Mouse (Mus musculus) CD4-positive helper T cell, adult 2 months (primary cell): ENCODE measurements at regions not wholly inside any gene's neighbourhood (a gene's known extent, or its start where the extent isn't known, plus 50 kb on each side); places are given as distances from the start of the nearest gene placed in this dataset.
"Not testable (repeated sequence)": the region's sequence is repeated elsewhere in the genome, so short reads cannot be mapped to it uniquely, and the experiment has no call there.

Source experiments
- DNase-seq: peaks from one replicate; pipeline ENCODE4 v3.0.0-alpha.2; 2012; ENCODE audit warnings: low read depth, missing footprints, low spot score

DNA sequence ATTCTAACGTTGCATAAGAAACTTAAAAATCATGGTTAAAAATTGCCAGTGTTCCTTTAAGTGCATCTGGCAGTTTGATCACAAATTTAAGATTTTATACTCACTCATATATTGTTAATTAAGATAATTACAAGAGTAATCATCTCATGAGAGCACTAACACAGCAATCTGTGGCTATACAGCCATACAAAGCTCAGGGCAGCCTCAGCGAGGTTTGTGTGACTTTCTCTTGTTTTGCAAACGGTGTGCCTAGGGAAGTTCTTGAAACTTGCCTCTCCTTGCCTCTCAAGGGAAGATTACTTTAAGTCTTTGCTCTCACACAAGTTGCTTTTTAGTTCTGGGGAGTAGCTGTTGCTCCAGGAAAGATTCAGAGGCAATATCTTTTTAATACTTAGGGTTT, 58.1 kb upstream of the Slc1a4 start:
- DNase-seq: no peak

DNA sequence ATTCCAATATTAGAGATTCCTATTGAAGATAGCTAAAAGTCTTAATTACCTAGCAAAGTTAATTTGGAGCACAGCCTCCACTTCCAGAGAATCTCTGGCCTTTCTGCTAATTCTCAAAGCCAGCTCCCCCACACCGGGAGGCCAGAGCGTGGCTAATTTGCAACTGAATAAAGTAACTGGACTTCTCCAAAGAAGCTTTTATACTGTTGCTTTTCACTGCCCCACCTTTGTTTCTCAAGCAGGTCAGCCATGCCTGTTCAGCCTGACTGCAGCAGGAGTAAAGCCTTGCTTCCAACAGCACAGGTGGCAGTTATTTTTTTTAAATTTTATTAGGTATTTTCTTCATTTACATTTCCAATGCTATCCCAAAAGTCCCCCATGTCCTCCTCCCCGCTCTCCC, 60.8 kb upstream of the Slc1a4 start:
- not testable (repeated sequence) for DNase-seq

DNA sequence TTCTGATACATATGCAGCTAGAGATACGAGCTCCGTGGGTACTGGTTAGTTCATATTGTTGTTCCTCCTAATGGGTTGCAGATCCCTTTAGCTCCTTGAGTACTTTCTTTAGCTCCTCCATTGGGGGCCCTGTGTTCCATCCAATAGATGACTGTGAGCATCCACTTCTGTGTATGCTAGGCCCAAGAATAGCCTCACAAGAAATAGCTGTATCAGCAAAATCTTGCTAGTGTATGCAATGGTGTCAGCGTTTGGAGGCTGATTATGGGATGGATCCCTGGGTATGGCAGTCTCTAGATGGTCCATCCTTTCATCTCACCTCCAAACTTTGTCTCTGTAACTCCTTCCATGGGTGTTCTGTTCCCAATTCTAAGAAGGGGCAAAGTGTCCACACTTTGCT, 61.3 kb upstream of the Slc1a4 start:
- not testable (repeated sequence) for DNase-seq

- no peak for DNase-seq
These were observed 63.3 kb upstream of the Slc1a4 start for GRCm38 (mm10) chr11:20395848-20396203.

DNA sequence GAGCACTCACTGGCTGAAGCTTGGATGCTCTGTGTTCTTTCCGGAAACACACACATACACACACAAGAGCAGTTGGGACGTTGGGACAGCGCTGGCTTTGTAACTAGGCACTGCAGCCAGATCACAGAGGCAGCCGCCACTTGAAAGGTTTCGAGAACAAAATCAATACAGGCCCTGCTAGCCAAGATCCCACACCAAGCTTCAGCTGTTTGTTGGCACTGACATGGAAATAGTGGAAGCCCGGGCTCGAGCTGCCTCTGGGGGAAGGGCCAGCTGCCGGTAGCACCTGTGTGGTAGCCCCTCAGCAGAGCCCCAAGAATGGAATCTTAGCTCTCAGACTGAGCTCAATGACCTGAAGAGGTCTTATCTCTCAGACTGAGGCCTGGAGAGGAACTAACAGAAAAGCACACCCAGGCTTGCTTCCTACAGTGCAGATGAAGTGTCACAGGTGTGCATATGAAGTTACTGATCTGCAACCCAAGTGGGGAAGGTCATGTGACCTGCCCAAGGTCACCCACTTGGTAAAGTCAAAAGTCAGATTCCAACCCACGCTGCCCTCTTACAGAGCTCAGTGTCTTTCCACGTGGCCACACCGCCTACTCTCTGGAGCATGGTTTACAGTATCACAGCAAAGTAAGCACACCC, 63.8 kb upstream of the Slc1a4 start:
- no peak for DNase-seq

DNA sequence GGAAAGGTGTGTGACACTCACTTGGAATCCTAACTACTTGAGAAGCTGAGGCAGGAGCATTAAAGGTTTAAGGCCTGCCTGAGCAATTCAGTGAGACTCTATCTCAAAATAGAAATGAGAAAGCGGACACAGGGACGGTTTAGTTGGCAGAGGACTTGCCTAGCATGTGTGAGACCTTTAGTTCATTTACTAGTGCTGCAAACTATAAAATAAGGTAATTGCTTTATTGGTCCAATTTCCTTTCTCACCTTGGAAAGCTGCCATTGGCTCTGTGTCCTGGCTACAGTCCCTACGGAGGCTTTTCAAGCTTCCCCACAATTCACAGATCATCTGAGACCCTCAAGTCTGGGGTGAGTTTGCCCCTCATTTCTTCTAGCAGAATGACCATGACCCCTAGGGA, 64.4 kb upstream of the Slc1a4 start:
- no peak for DNase-seq

GRCm38 (mm10) chr11:20400302-20401234, 68.1 kb upstream of the Slc1a4 start:
- peak; percentile 37 for DNase-seq

DNA sequence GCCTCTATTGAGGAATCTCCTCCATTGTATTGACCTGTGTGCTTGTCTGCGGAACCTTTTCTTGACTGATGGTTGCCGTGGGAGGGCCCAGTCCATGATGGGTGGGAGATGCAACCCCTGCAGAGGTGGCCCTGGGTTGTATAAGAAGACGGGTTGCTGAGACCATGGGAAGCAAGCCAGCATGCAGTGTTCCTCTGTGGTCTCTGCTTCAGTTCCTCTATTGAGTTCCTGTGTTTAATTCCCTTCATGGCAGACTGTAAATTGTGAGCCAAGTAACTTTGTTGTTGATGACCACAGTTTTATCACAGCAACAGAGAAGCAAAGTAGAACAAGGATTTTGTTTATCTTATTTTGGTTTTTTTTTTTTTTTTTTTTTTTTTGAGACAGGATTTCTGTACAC, 70.9 kb upstream of the Slc1a4 start:
- DNase-seq: no peak

GRCm38 (mm10) chr11:20404476-20404875, 72.0 kb upstream of the Slc1a4 start:
- no peak for DNase-seq

DNA sequence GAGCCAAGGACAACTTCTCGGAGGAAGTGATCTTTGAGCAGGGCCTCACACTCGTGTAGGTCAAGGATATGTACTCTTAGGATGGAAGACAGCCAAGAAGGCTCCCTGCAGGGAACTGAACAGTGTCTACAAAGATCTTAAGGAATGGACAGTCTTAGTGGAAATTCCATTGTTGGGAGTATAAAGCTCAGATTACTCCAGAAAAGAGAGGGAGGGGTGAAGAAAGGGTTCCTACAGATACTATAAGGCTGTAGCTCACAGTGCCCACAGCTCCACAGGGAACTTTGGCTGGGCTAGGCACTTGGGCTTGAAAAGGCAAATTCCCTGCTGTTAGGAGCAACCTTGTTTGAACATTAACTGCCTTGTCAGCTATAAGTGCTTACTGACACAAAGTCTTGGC, 85.6 kb upstream of the Slc1a4 start:
- no peak for DNase-seq

DNA sequence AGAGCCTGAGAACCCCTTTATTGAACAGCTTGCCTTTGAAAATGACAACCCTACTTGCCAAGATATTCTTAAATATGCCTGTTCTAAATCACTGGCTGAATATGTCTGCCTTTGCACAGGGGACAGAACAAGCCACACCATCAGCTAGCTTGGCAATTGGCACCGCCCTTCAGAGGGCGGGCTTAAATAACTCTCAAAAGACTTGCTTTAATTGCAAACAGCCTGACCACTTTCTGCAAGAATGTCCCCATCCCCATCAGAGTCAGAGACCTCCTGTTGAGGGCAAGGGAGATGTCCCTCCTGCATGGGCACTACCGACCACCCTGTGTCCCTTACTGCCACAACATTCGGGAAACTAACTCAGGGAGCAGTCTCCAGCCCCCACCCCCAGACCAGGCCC, 88.4 kb upstream of the Slc1a4 start:
- no peak for DNase-seq

GRCm38 (mm10) chr11:20436057-20436456, 103.5 kb upstream of the Slc1a4 start:
- no peak for DNase-seq

GRCm38 (mm10) chr11:20442476-20442875, 100.6 kb upstream of the Sertad2 start:
- DNase-seq: no peak

DNA sequence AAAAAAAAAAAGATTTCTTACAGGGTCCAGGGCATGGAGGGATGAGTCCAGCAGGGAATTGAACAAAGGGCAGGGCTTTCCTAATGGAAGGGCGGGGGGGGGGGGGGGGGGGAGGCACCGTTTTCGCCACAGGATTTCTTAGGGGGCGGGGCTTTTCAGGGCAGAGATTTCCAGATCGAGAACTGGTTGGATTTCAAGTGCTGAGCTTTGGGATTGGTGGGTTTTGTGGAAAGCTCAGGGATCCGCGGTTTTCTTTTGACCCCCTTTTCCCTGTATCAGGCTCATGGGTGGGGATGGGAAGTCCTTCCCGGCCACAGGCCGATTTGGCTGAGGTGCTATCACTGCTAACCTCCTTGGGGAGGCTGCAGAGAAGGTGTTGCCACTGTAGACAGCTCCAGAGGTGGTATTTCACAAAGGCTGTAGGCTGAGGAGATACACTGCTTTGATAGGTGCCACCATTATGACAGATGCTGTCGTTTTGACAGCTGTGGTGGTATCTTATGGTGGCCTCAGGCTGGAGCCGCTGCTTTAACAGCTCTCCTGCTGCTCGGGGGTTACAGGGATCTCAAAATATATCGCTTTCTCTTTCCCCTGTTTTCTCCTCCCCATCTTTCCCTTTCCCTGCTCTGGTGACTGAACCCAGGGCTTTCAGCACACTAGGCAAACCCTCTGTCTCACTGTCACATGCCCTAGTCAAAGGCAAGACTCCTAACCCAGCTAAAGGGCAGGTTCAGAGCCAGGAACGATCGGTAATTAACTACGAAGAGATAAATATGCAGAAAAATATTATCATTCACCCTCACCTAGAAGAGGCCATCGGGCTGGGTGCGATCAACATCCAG, 97.8 kb upstream of the Sertad2 start:
- no peak for DNase-seq

DNA sequence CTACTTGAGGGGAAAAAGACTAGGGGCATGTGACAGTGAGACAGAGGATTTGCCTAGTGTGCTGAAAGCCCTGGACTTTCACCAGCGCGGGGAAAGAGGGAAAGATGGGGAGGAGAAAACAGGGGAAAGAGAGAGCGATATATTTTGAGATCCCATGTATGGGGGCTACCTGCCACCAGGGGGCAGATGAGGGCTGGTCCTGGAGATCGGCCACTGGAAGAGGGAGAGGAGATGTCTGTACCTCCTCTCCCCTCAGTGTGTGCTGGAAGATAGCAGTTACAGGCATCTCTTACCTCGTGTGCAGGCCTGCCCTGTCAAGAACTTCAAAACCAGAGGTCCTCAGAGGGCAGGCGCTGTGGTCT, 97.2 kb upstream of the Sertad2 start:
- DNase-seq: peak; percentile 63

- no peak for DNase-seq
These were observed 90.2 kb upstream of the Sertad2 start for GRCm38 (mm10) chr11:20452901-20453300.

DNA sequence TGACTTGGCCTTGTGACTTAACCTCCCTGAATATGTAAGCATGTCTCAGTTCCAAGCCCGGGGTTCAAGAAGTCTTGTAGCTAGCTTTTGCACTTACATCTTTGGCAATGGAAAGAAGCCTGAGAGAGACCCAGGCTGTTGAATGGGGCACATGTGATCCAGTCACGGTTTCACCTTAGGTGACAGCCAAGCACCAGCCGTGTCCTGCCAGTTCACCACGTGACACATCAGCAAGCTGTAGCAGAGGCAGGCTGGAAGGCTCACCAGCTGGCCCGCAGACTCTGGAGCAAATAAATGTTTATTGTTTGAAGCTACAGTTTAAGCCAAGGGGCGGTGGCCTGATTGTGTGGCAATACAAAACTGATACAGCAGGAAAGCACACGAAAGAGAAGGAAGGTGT, 89.3 kb upstream of the Sertad2 start:
- no peak for DNase-seq

DNA sequence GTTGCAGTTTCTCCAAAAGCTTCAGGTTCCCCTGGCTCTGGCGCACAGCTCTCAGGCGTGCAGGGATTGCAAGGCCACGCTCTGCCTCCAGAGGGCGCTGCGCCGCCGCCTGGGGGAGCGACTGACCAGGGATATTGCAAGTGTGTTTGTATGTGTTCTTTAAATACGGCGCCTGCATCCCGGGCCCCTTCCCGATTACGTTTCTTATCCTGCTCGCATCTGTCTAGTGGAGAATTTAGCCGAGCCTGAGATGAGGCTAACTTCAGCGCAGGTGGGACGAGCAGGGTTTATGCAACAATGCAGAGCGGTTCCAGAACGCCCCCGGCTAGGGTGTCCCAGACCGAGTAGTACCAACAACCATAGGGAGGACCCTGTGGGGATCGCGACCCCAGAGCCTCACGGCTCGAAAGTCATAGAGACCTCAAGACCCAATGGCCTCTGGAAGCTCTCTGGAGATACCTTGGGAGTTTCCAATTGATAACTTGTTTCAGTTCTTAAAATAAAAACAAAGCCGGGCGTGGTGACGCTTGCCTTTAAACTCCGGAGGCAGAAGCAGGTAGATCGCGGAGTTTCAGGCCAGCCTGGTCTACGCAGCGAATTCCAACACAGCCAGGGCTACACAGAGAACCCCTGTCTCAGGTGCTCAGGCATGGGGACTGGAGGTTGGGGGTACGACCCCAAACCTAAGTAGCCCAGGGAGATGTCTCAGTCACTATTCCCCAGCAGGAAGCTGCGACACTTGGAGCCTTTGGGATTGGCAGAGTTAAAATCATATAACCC, 87.8 kb upstream of the Sertad2 start:
- peak; percentile 78 for DNase-seq

- no peak for DNase-seq
These were observed 87.0 kb upstream of the Sertad2 start for GRCm38 (mm10) chr11:20455865-20456648.

DNA sequence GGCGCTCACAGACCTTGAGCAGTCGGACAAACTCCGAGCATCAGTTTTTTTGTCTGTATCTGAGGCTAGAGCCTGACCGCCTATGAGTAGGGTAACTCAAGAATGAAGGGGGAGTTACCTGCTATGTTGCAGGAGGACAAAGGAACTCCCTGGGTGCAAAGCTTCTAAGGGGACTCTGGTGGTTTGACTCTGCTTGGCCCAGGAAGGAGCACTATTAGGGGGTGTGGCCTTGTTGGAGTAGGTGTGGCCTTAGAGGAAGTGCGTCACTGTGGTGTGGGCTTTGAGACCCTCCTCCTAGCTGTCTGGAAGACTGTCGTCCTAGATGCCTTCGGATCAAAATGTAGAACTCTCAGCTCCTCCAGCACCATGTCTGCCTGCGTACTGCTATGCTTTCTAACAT, 83.9 kb upstream of the Sertad2 start:
- no peak for DNase-seq

- DNase-seq: no peak
These were observed 82.5 kb upstream of the Sertad2 start for GRCm38 (mm10) chr11:20460501-20460921.
